Mouse (Mus musculus): Measurements from ENCODE around the gene Cd86. TPM values are rescaled to one million over a fixed set of nuclear protein-coding genes. Genes with fewer than 3 reads are reported as not detected.

Cd86 gene
- polyA plus RNA-seq, 1 experiment from 2014 or later: 1.7 TPM

DNA sequence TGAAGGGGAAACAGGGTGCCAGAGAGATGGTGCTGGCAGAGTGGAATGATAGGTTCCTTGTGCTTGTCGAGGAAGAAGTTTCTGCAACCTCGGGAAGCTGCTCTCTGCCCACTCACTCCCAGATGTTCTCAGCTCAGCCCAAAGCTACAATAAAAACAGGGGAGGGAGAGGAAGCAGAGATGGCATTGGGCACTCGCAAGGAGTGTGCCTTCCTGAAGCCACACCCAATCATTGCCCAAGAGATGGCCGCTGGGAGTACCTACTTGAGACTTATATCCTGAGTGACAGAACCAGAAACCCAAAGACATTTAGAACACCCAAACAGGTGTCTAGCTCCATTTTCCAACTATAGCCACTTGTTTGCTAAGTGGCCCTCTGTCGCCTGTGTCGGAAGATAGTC is 20.8 kb downstream of the Cd86 start:
- no peak for ATAC-seq (replicated peaks; ENCODE audit: extremely low read depth, insufficient read depth, low FRiP score)
- H3K36me3 ChIP-seq (ENCODE audit: control insufficient read depth, insufficient read depth): no peaks in the 10 kb centered on the region
- WGBS: 78% methylated on average over 6 of the region's 6 CpGs
- H3K27me3 ChIP-seq (ENCODE audit: control insufficient read depth, insufficient read depth, low read length): no peaks in the 10 kb centered on the region
- no peaks in the 10 kb centered on the region for H3K4me1 ChIP-seq (ENCODE audit: control insufficient read depth, insufficient read depth, low read length)
- no peak overlapping the region for H3K4me2 ChIP-seq (ENCODE audit: low read depth, low read length)
- H3K4me3 ChIP-seq (ENCODE audit: low read length): no peak overlapping the region
- H3K9ac ChIP-seq (ENCODE audit: low read length): no peak overlapping the region
- no peaks in the 10 kb centered on the region for H3K9me3 ChIP-seq (replicated peaks; ENCODE audit: control insufficient read depth, low read length)
- H3K27ac ChIP-seq (ENCODE audit: low read length): no peak overlapping the region

DNA sequence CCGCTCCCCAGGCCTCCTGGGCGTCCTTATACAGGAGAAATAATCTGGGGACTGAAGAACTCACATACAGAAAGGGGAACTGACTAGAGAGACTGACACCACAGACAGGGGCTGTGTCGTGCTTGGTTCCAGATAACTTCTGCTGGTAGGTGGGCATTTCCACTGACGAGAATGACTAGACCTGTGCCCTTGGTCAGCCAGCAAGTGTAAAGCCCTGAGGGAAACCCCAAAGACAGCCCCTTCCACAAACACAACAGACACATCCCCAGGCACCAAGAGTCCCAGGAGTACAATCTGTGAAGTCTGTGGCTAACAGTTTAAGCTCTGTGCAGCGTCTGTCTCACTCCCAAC is 23.2 kb downstream of the Cd86 start:
- no peak overlapping the region for H3K27ac ChIP-seq (ENCODE audit: low read length)
- no peak overlapping the region for H3K4me3 ChIP-seq (ENCODE audit: low read length)
- no peaks in the 10 kb centered on the region for H3K27me3 ChIP-seq (ENCODE audit: control insufficient read depth, insufficient read depth, low read length)
- no peaks in the 10 kb centered on the region for H3K4me1 ChIP-seq (ENCODE audit: control insufficient read depth, insufficient read depth, low read length)
- no peak overlapping the region for H3K4me2 ChIP-seq (ENCODE audit: low read depth, low read length)
- no peak for ATAC-seq (replicated peaks; ENCODE audit: extremely low read depth, insufficient read depth, low FRiP score)
- no peaks in the 10 kb centered on the region for H3K9me3 ChIP-seq (replicated peaks; ENCODE audit: control insufficient read depth, low read length)
- WGBS: 71% methylated on average over 5 of the region's 5 CpGs
- no peak overlapping the region for H3K9ac ChIP-seq (ENCODE audit: low read length)
- H3K36me3 ChIP-seq (ENCODE audit: control insufficient read depth, insufficient read depth): no peaks in the 10 kb centered on the region

DNA sequence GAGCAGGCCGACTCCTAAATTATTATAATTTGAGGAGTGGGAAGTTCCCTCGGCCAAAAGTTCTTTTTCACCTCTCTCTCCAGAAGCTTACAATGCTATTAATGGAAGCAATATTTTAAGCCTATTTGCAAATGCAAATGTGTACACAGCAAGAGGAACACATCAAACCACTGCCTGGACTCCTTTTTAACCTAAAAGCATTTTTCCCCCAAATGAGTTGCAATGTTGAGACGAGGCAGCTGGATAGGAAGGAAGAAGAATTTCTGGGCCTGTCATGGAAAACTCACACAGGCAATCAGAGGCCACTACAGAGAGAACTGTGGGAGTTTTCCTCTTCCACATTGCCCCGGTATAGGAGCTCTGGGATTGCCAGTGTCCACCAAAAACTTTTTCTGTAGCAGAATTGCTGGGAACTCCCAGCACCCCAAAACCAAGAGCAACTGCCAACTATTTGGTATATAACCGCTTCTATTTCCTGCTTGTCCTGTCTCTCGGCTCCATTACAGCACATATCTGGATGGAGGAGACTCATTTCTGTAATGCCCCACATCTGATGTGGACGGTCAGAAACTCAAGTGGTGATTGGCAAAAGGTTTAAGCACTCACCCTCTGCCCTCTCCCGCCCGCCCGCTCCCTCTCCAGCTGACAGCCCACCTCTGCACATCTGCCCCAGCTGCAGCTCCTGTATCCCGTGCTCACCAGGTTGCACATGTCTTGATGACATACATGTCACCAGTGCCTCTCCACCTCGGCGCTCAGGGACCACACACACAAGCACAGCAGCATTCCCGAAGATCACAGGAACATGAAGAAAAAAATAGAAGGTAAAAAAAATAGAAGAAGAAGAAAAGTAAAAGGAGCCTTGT is 23.8 kb downstream of the Cd86 start:
- H3K4me1 ChIP-seq (ENCODE audit: control insufficient read depth, insufficient read depth, low read length): no peaks in the 10 kb centered on the region

DNA sequence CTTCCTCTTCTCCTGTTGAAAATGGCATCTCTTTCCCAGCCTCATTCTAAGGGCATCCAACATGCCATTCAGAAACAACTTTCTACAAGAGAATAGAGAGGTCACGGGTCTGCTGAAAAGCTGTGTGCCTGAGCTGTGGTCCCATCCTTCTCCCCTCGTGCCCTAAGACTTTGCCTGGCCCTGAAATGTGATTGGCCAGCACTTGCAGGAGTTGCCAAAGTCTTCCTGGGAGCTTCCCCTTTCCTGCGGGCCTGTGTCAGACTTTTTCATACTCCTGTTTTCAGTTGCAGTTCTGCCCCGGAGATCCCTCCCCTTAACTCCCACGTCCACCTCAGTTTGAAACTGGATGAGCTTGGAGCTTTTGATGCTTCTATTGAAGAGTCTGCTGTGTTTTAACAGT is 24.9 kb downstream of the Cd86 start:
- H3K36me3 ChIP-seq (ENCODE audit: control insufficient read depth, insufficient read depth): no peaks in the 10 kb centered on the region
- no peak overlapping the region for H3K9ac ChIP-seq (ENCODE audit: low read length)
- H3K9me3 ChIP-seq (replicated peaks; ENCODE audit: control insufficient read depth, low read length): no peaks in the 10 kb centered on the region
- WGBS: 68% methylated on average over 5 of the region's 5 CpGs
- no peak overlapping the region for H3K4me3 ChIP-seq (ENCODE audit: low read length)
- ATAC-seq (replicated peaks; ENCODE audit: extremely low read depth, insufficient read depth, low FRiP score): no peak
- H3K27me3 ChIP-seq (ENCODE audit: control insufficient read depth, insufficient read depth, low read length): no peaks in the 10 kb centered on the region
- no peak overlapping the region for H3K27ac ChIP-seq (ENCODE audit: low read length)
- no peaks in the 10 kb centered on the region for H3K4me1 ChIP-seq (ENCODE audit: control insufficient read depth, insufficient read depth, low read length)
- H3K4me2 ChIP-seq (ENCODE audit: low read depth, low read length): no peak overlapping the region

More for the DNA sequence above, 23.8 kb downstream of the Cd86 start:
- Histone ChIP-seq H3K4me2 (ENCODE audit: low read depth, low read length) (no peak overlapping the region), H3K4me3 (ENCODE audit: low read length) (no peak overlapping the region), H3K9me3 (replicated peaks; ENCODE audit: control insufficient read depth, low read length) (no peaks in the 10 kb centered on the region), H3K9ac (ENCODE audit: low read length) (no peak overlapping the region), H3K27me3 (ENCODE audit: control insufficient read depth, insufficient read depth, low read length) (no peaks in the 10 kb centered on the region), H3K36me3 (ENCODE audit: control insufficient read depth, insufficient read depth) (no peaks in the 10 kb centered on the region), H3K27ac (ENCODE audit: low read length) (no peak overlapping the region)
- WGBS: 68% methylated on average over 14 of the region's 14 CpGs
- no peak for ATAC-seq (replicated peaks; ENCODE audit: extremely low read depth, insufficient read depth, low FRiP score)

DNA sequence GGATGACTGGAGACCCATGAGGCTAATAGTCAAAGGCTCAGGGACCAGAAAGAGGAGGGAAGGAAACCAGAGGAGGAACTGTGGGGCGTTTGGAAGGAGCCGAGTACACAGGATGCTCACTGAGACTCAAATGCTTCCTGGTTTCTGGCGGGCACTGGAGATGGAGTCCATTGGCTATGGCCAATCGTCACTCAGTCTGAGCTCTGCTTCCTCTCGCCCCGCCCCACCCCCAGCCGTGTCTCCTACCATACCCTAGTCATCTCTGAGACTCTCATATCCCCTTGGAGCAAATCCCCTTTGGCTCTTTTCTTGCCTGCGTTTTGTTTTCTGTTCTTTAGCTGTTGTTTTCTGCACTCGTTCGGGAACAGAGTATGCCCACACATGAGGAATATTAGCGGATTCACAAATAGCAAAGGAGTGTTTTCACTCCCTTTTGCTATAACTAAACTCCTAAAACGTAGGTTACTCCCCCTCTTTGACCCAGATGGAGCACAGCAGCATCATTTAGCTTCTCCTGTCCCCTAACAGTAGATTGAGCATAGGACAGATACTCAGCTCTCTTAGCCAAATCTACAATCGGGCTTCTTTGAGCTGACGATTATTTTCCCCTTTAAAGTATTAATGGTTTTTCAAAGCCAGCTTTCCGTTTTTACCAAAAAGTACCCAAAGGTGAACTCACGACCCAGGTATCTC is 25.9 kb downstream of the Cd86 start:
- Histone ChIP-seq H3K9me3 (replicated peaks; ENCODE audit: control insufficient read depth, low read length) (no peaks in the 10 kb centered on the region), H3K9ac (ENCODE audit: low read length) (no peak overlapping the region), H3K27ac (ENCODE audit: low read length) (no peak overlapping the region), H3K4me2 (ENCODE audit: low read depth, low read length) (no peak overlapping the region), H3K27me3 (ENCODE audit: control insufficient read depth, insufficient read depth, low read length) (no peaks in the 10 kb centered on the region), H3K4me3 (ENCODE audit: low read length) (no peak overlapping the region), H3K4me1 (ENCODE audit: control insufficient read depth, insufficient read depth, low read length) (no peaks in the 10 kb centered on the region), H3K36me3 (ENCODE audit: control insufficient read depth, insufficient read depth) (no peaks in the 10 kb centered on the region)
- ATAC-seq (replicated peaks; ENCODE audit: extremely low read depth, insufficient read depth, low FRiP score): no peak
- WGBS: 79% methylated on average over 16 of the region's 16 CpGs

DNA sequence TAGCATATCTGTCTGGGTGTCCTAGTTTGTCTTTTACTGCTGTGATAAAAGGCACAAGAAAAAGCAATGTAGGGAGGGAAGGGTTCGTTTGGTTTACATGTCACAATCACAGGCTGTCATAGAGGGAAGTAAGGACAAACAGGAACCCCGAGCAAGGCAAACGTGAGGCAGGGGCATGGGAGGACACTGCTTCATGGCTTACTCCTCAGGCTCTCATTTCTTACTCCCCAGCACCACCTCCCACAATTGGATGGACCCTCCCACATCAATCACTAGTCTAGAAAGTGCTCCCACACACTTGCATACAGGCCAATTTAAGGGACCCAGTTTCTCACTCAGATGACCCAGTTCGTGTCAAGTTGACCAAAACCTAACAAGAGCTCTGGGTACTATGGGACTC is 29.1 kb downstream of the Cd86 start:
- Histone ChIP-seq H3K4me3 (ENCODE audit: low read length) (no peak overlapping the region), H3K4me2 (ENCODE audit: low read depth, low read length) (no peak overlapping the region), H3K36me3 (ENCODE audit: control insufficient read depth, insufficient read depth) (no peaks in the 10 kb centered on the region), H3K27me3 (ENCODE audit: control insufficient read depth, insufficient read depth, low read length) (no peaks in the 10 kb centered on the region), H3K9ac (ENCODE audit: low read length) (no peak overlapping the region), H3K9me3 (replicated peaks; ENCODE audit: control insufficient read depth, low read length) (no peaks in the 10 kb centered on the region), H3K27ac (ENCODE audit: low read length) (no peak overlapping the region), H3K4me1 (ENCODE audit: control insufficient read depth, insufficient read depth, low read length) (no peaks in the 10 kb centered on the region)
- no peak for ATAC-seq (replicated peaks; ENCODE audit: extremely low read depth, insufficient read depth, low FRiP score)
- WGBS: 50% methylated on average over 4 of the region's 4 CpGs

DNA sequence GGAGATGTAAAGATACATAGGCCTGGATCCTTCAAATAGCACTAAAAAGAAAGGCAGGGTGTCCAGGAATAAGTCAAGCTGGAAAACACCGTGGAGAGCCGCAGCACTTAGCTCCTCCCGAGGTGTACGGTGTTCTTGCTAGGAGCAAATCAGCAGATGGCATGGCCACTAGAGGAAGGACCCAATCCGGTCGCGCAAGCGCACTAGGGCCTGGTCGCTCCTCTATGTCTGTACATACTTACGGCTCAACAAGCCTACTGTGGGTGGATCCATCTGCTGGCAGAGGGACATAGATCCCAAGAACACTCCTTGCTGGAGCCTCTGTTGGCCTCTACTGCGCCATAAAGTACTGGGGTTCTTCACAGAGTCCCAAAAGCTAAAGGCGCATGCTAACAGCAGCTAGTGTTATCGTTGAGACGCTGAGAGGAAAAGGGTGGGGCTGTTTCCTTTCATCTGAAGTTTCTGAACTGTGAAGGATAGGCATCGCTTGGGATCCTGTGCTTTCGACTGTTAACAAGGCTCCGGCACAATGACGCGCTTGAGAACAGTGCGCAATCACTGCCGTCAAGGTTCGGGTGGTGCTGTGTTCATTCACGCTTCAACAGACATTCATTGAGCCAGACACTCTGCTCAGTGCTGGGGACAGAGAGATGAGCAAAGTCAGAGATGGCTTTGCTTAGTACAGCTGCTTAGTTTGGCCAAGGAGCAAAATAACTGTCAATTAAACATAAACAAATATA is 30.7 kb downstream of the Cd86 start:
- no peak overlapping the region for H3K4me3 ChIP-seq (ENCODE audit: low read length)
- H3K4me2 ChIP-seq (ENCODE audit: low read depth, low read length): no peak overlapping the region
- H3K9me3 ChIP-seq (replicated peaks; ENCODE audit: control insufficient read depth, low read length): no peaks in the 10 kb centered on the region
- H3K9ac ChIP-seq (ENCODE audit: low read length): no peak overlapping the region
- H3K36me3 ChIP-seq (ENCODE audit: control insufficient read depth, insufficient read depth): no peaks in the 10 kb centered on the region
- 81% methylated on average over 23 of the region's 23 CpGs for WGBS
- H3K27ac ChIP-seq (ENCODE audit: low read length): no peak overlapping the region
- H3K27me3 ChIP-seq (ENCODE audit: control insufficient read depth, insufficient read depth, low read length): no peaks in the 10 kb centered on the region
- no peak for ATAC-seq (replicated peaks; ENCODE audit: extremely low read depth, insufficient read depth, low FRiP score)
- H3K4me1 ChIP-seq (ENCODE audit: control insufficient read depth, insufficient read depth, low read length): no peaks in the 10 kb centered on the region

DNA sequence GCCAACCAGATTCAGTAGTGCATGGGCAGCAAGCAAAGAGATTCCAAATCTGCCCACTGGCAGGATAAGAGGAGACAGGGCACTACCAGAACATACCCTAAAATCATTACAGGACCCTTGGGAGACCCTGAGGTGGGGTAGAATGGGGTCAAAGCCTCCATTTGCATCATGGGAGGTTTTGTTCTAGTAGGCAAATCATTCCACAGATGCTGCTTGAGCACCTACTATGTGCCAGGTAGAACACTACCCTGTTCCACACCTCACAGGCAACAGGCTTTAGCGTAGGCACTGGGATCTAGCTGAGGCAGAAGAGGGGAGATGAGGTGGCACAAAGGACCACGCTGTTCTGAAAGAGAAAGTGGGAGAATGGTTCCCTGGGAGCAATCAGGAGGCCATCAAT is 31.5 kb downstream of the Cd86 start:
- Histone ChIP-seq H3K9ac (ENCODE audit: low read length) (no peak overlapping the region), H3K9me3 (replicated peaks; ENCODE audit: control insufficient read depth, low read length) (no peaks in the 10 kb centered on the region), H3K27me3 (ENCODE audit: control insufficient read depth, insufficient read depth, low read length) (no peaks in the 10 kb centered on the region), H3K4me3 (ENCODE audit: low read length) (no peak overlapping the region), H3K4me2 (ENCODE audit: low read depth, low read length) (no peak overlapping the region), H3K4me1 (ENCODE audit: control insufficient read depth, insufficient read depth, low read length) (no peaks in the 10 kb centered on the region), H3K36me3 (ENCODE audit: control insufficient read depth, insufficient read depth) (no peaks in the 10 kb centered on the region), H3K27ac (ENCODE audit: low read length) (no peak overlapping the region)
- 84% methylated on average over 2 of the region's 2 CpGs for WGBS
- ATAC-seq (replicated peaks; ENCODE audit: extremely low read depth, insufficient read depth, low FRiP score): no peak

DNA sequence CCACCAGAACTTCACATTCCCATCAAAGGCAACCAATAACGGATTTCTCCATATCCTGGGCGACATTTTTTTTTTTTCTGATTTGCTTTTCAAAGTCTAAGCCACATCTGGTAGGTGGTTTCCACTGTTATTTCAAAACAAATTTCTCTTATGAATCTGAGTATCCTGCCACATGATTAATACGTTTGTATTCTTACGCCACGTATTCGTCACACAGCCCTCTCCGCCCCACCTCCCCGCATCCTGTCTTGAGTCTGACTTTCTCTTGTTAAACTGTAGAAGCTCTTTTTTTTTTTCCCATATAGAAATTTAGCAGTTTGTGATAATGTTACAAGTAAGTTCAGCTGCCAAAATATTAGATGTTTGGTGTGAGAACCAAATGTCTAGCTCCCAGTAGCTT is 33.7 kb downstream of the Cd86 start:
- Histone ChIP-seq H3K4me2 (ENCODE audit: low read depth, low read length) (no peak overlapping the region), H3K36me3 (ENCODE audit: control insufficient read depth, insufficient read depth) (no peaks in the 10 kb centered on the region), H3K27ac (ENCODE audit: low read length) (no peak overlapping the region), H3K27me3 (ENCODE audit: control insufficient read depth, insufficient read depth, low read length) (no peaks in the 10 kb centered on the region), H3K4me3 (ENCODE audit: low read length) (no peak overlapping the region), H3K9ac (ENCODE audit: low read length) (no peak overlapping the region), H3K9me3 (replicated peaks; ENCODE audit: control insufficient read depth, low read length) (no peaks in the 10 kb centered on the region), H3K4me1 (ENCODE audit: control insufficient read depth, insufficient read depth, low read length) (no peaks in the 10 kb centered on the region)
- no peak for ATAC-seq (replicated peaks; ENCODE audit: extremely low read depth, insufficient read depth, low FRiP score)
- 86% methylated on average over 8 of the region's 8 CpGs for WGBS
